Mouse (Mus musculus): ENCODE results near the gene Gm43518.

The Gm43518 gene

DNA sequence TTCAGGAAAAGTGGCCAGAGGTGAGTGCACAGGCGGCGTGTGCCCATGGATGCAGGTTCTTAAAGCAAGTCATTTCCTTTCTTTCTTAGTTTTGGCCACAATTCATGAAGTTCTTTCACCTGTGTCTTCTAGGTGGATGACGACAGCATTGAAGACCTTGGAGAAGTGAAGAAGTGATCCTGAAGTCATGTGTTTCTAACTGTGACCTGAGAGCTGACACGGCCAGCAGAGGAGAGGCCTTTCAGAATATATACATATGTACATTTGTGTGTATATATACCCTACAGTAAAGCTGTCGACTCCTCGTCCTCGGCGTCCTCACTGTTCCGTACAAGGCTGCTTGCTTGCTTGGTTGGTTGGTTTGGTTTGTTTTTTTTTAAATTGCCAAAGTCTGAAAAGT, at the start of gene Gm43518:
Gene Gm43518 (plus strand): TSS at position 301 of the 400 bp plus-strand sequence.
- no peak for DNase-seq (ENCODE audit: low read depth in 2 of 2, low spot score in 2 of 2)

DNA sequence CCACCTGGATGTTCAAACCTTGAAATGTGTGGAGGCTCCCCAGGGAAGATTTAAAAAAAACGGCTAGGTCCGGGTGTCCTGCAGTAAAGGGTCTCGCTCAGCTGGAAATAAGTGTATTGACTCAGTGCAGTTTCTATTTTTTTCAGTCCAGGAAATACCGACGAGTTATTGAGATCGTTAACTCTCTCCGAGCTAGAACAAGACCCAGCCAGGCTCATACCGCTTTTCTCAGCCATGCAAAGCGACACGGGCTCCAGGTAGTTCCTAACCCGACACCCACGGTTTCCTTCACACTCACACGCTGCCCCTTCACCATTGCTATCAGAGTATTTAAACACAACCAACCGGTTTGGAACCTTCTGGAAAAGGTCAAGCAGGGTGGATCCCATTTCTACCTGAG, 49.2 kb upstream of the Gm43518 start:
- no peak for DNase-seq (ENCODE audit: low read depth in 2 of 2, low spot score in 2 of 2)

DNA sequence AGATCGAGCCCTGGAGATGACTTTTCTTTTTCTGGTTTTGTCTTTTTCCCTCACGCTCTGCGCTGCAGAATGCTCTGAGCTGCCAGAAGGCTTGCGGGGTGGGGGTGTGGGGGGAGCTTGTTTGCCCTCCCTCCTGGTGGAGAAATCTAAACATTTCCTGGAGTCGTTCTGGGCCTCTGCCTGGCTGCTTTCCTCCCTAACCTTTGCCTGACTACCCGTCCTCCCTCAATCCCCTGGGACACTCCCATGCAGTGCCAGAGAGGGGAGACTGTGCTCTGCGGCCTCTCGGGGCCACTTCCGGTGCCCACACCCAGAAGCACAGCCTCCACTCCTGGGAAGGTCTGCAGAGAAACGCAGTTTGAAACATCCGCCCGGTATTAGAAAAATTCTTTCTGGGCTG, 47.3 kb upstream of the Gm43518 start, which contains the start of gene Hcar1:
Gene Hcar1 (minus strand): TSS at position 93 of the 400 bp plus-strand sequence.
- no peak for DNase-seq (ENCODE audit: low read depth in 2 of 2, low spot score in 2 of 2)

DNA sequence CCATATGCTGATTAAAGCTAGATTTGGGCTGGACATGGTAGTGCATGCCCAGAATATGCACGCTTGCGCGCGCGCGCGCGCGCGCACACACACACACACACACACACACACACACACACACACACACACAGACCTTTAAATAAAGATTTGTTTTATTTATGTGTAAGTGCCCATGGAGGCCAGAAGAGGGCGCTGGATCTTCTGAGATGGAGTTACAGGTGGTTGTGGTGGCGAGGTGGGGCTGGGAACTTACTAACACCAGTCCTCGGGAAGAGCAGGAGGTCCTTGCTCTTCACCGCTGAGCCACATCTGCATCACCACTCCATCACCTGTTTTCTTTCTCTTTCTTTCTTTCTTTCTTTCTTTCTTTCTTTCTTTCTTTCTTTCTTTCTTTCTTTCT, 46.4 kb upstream of the Gm43518 start:
- DNase-seq (ENCODE audit: low read depth in 2 of 2, low spot score in 2 of 2) = no peak

DNA sequence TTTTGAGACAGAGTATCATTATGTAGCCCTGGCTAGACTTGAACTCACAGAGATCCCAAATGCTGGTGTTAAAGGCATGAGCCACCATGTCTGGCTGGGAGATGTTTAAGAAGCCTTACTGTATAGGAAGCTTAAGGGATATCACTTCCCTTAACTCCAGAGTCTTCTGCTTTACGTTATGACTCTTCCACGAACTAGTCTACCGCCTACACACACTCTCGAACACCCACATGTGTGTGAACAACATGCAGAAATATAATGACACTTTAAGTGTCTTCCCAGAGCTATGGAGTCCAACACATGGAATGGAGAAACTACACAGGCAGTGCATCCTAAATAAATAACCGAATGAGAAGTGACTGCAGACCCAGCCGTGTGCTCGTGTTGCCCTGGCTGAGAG, 43.3 kb upstream of the Gm43518 start:
- DNase-seq (ENCODE audit: low read depth in 2 of 2, low spot score in 2 of 2) = no peak

DNA sequence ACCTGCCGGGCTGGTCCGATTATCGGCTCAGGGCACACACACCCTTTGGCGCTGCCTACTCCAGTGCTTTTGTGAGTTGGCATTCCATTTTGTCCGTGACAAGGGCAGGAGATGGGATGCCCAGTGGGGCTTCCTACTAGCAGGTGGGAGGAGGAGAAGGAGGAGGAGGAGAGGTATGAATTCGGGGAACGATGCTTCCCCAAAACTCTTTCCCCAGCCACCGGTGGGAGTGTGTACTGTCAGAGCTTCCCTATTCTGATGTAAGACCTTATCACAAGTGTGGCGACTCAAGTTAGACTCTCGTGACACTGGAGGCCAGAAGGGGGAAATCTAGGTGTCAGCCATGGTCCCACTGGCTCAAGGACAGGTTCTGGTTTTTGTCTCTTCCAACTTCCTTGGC, 42.9 kb upstream of the Gm43518 start:
- DNase-seq (ENCODE audit: low read depth in 2 of 2, low spot score in 2 of 2) = no peak

DNA sequence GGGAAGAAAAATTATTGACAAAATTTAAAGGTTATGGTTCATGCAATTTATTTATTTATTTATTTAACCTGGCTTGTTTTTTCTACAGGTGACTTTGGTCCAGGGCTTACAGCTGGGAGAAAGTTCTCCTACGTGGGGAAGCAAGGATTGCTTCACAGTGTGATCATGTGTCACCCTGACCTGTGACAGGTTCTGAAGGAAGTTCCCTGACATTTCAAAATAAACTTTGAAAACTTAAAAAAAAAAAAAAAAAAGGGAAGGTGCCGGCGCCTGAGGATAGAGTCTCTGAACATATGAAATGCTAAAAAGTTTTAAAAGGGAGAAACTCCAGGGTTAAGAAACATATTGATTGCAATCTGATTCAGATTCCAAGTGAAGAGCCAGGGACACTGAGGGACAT, 40.9 kb upstream of the Gm43518 start:
- no peak for DNase-seq (ENCODE audit: low read depth in 2 of 2, low spot score in 2 of 2)

DNA sequence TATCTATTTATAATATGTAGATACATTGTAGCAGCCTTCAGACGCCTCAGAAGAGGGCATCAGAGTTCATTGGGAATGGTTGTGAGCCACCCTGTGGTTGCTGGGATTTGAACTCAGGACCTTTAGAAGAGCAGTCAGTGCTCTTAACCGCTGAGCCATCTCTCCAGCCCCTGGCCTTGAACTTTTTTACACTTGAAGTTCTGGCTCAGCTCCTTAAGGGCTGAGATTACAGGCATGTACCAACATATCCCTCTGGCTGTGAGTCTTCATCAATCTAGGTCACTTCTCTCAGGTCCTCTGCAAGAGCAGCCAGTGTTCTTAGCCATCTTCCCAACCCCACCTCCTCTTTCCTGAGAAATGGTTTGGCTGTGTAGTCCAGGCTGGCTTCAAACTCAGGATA, 36.9 kb upstream of the Gm43518 start:
- DNase-seq (ENCODE audit: low read depth in 2 of 2, low spot score in 2 of 2) = no peak

DNA sequence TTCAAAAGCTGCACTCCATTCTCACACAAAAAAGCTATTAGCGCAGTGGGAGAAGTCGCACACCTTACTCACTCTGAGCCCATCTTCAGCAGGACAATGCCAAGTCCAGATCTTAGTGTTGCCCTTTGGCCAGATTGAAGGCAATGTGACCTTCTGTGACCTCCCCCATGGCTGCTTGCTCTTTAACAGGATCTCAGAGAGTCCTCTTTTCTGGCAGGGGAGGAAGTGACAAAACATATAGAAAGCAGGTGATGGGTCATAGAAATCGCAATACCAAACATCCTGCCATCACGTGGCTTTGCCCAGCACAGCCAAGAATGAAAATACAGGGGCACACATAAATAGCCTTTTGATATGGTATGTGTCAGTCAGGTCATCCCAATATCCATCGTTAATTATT, 36.2 kb upstream of the Gm43518 start:
- DNase-seq (ENCODE audit: low read depth in 2 of 2, low spot score in 2 of 2) = no peak

DNA sequence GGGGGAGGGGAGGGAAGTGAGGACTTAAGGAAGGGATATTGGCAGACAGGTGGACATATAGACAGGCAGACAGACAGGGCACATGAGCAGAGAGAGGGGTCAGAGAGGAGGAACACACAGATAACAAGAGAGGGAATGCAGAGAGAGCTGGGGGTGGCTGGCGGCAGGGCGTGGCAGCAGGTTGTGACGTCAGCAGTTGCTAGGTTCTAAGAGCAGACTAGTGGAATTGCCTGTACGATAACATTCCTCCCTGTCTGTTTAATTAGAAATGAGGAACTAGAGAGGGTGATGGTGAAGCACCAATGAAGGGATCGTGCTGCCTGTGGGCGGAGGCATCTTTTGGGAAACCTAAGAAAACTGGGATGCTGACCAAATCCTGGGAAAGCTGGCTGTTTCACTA, 35.5 kb upstream of the Gm43518 start:
- DNase-seq (ENCODE audit: low read depth in 2 of 2, low spot score in 2 of 2) = peak in 1 of 2 experiments; percentile 40

DNA sequence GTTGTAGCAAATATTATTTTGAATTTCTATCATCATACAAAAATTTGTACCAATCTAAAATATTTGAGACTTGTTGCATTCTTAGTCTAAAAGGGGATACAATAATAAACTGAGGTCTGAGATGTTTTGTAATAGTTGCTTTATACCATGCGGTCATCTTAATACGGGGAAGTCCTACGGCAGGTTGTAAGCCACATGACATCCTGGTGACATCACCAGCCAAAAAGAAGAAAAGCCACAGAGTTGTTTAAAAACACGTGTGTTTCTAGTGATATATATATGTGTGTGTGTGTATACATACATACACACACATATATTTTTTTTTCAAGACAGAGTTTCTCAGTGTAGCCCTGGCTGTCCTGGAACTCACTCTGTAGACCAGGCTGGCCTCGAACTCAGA, 33.7 kb upstream of the Gm43518 start:
- no peak for DNase-seq (ENCODE audit: low read depth in 2 of 2, low spot score in 2 of 2)

DNA sequence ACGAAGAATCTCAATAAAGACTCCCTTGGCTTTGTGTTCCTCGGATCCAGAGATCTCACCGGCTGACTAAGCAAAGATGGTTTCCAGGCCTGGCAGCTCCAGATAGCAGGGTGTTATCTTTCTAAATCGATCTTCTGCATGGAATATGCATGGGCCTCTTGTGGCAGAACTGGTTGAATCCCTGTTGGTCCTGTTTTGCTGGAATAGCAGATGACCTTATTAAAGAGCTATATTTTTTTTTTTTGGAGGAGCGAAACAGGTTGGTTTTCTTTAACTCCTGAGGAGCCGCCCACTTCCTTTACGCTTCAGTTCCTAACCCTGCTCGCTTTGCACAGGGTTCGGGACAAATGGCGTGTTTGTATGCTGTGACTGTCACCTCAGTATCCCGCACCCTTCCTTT, 30.8 kb upstream of the Gm43518 start:
- no peak for DNase-seq (ENCODE audit: low read depth in 2 of 2, low spot score in 2 of 2)

DNA sequence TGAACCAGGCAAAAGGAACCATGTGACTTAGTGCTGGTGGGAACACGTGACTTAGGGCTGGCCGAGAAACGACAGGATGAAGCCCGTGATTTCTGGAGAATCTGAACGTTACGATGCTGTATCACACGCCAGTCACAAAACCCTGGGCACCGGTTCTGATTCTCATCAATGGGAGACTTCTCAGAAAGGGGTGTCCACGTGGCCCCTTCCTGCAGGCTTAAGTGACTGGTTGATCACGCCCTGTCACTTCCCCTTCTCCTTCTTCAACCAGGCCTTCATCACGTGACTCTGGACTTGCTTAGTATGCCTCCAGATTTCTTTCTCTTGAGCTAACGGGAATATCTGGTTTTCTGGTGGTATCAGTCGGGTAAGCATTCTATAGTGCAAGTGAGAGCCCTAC, 29.9 kb upstream of the Gm43518 start:
- no peak for DNase-seq (ENCODE audit: low read depth in 2 of 2, low spot score in 2 of 2)

DNA sequence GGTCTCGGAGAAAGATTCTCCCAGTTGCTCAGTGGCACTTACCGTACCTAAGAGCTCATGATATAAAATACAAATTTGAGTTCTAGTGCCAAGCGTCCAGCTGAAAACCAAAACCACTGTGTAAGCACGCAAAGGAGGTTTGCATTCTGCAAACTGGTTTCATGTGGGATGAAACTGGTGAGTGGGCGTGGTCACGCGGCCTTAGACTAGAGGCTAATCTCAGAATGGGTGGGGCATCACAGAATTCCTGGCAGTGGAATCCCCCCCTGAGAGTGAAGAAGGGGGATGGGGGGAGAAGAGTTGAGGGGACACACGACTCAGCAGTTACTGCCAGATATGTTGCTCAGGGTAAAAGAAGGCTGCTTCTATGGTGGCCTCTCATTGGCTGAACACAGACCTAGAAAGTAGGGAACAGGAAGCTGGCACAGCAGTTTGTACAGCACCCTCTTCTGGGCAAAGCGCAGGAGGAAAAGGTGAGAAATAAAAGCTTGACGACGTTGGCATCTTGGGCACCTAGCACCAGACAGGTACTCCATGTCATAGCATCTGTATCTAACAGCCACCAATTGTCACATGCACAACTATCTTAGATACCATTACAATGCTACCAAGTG, 23.1 kb upstream of the Gm43518 start:
- no peak for DNase-seq (ENCODE audit: low read depth in 2 of 2, low spot score in 2 of 2)

DNA sequence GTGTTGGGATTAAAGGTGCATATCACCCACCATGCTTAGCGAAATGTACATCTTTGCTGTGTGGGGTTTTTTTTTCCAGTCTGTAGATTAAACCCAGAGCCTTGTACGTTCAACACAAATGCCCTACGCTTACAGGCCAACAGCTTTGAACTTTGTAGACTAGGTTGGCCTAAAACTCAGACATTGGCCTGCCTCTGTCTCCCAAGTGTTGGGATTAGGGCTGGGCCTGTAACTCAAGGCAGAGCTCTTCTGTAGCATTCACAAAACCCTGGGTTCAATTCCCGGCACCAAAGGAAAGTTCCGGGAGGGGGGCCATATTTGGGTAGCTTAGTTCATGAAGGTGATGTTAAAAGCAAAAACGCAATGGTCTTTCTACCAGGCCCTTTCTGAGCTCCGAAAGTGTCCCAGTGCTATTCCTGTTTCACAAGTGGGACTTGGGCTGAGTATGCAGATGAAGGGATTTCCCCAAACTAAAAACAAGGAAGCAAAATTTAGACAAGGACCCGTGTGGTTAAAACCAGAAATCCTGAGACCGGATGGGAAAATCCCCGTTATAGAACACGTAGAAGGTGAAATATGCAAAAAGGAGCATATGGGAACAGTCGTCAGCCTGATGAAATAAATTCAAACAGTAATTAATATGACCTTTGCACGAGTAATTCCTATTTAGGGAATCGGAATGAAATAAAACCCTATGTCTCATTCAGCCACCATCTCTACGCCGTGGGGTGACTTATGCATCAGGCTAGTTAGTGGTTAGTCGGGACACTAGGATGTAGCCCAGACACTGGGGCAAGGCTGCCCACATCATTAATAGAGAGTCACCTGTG, 20.9 kb upstream of the Gm43518 start:
- no peak for DNase-seq (ENCODE audit: low read depth in 2 of 2, low spot score in 2 of 2)

DNA sequence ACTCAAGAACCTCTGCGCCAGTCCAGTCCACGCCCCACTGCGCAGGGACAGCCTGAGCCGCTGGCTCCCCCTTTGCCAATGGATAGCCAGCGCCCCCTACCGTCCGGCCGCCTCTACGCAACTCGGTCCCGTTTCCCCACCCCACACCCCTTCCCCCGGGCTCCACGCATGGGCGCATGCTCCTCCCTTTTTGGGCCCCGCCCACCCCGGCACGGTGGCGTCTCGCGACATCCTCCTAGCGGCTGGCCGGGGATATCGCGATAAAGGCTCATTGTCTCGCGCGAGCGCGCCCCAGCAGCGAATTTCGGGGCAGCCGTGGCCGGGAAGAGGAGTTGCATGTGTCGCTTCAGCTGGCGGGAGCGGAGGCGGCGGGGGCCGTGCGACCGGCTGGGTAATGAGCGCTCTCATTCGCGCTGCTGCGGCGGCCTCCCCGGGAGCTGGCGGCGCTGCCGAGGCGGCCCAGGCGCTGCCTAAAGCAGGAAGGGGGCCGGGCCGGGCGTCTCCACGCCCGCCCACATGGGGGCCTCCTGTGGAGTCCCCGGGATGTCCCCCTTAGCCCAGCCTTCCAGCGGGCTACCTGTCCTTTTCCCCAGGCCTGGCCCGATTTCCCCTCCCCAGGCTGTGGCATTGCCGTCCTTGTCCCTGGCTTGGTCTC, 20.1 kb upstream of the Gm43518 start, which contains the start of gene Denr:
Gene Denr (plus strand): TSS at position 200 of the 655 bp plus-strand sequence.
- peak; percentile 99 to 100 for DNase-seq (ENCODE audit: low read depth in 2 of 2, low spot score in 2 of 2)

DNA sequence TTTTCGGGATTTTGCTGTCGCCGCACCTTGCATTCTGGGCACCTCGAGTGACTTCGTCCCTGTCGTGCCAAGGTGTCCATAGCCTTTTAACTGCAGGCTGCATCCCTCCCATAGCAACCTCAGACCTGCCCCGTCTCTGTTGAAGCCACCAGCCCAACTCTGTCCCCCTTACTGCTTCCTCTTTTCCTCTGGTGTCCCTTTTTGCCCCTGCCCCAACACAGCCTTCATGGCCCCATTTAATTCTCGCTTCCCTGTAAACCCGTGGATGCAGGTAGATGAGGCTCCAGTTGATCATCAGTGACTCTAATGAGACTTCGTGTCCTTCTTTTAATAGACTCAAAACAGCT, 19.6 kb upstream of the Gm43518 start:
- no peak for DNase-seq (ENCODE audit: low read depth in 2 of 2, low spot score in 2 of 2)

DNA sequence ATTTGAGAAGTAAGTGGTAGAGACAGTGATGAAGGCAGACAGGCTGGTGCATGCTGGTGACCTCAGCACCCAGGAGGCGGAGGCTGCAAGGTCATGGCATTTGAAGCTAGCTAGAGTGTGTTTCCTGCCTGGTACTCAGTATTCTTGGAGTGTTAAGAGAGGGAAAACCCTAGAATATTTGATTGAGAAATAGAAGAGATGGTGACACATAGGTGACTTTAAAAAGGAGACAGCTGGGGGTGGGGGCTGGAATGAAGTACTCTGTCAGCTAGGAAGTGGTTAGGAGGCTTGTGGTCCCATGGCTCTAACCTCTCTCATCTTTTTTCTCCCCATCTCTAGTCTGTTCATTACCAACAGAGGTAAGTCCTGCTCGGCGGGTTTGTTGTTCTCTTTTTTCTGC, 12.4 kb upstream of the Gm43518 start:
- DNase-seq (ENCODE audit: low read depth in 2 of 2, low spot score in 2 of 2) = peak; percentile 34 to 63

DNA sequence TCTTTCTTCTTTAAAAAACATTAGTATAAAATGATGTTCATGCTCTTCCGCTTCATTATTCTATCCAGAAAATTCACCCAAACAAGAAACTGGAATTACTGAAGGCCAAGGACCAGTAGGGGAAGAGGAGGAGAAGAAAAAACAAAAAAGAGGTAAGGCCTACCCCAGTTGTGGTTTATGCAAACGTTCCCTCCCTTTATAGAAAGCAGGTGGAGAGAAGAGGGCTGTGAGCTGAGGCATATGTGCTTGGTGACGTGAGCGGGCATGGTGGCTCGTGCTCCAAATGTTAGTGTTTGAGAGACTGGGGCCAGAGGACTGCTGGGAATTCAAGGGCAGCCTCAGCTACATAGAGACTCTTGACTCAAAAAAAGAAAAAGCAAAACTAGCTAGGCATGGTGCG, 5.1 kb upstream of the Gm43518 start:
- DNase-seq (ENCODE audit: low read depth in 2 of 2, low spot score in 2 of 2) = no peak

DNA sequence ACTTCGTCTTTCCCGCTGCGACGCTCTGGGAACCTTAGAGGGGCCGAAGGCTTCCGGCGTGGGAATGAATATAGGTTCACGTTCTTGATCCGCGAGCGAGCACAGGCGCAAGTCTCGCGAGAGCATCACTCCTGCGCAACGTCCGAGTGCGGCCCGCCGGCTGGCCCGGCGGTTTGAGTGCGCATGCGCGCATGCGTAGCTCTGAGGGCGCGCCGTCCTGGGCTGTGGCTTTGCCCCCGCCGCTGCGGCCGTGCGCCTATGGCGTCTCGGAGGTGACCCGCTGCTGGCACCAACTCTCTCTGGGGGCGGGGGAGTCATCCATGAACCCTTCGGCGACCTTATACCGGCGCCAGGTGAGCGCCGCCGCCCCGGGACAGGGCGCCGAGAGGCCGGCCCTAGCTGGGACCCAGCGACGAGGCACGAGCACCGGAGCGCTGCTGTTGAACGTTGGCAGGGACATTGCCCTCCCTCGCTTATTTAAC, 3.3 kb downstream of the Gm43518 start, which contains the start of gene Ccdc62:
Gene Ccdc62 (plus strand): TSS at position 172 of the 482 bp plus-strand sequence.
- peak; percentile 83 to 84 for DNase-seq (ENCODE audit: low read depth in 2 of 2, low spot score in 2 of 2)

DNA sequence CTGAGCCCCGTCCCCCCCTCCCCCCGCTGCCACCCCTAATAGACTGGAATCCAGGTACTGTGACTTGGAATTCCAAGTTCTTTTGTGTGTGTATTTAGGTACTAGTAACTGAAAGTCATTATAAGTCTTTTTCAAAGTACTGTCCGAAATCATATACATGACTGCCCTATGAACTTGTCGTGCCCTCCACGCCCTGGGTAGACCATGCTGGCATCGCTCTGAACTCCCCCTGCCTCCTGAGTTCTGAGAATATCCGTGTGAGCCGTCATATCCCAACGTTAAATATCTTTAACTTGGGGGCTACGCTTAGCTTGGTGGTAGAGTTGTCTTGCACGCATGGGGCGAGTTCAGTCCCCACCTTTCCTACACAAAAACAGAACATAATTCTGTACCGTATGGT, 3.9 kb downstream of the Gm43518 start:
- DNase-seq (ENCODE audit: low read depth in 2 of 2, low spot score in 2 of 2) = no peak

DNA sequence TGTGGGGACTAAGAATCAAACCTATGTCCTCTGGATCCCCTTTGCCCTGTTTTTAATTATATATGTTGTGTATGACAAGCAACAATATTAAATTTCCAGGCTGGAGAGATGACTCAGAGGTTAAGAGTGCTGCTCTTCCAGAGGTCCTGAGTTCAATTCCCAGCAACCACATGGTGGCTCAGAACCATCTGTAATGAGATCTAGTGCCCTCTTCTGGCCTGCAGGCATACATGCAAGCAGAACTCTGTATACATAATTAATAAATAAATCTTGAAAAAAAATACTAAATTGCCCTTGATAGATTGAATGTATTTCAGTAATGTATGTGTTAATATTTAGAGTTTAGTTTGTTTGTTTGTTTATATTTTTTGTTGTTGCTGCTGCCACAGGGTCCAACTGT, 5.7 kb downstream of the Gm43518 start:
- DNase-seq (ENCODE audit: low read depth in 2 of 2, low spot score in 2 of 2) = no peak
